Mouse (Mus musculus) forebrain, embryonic 14.5 days (tissue): ENCODE data around the gene Gm11541. TPM values are rescaled to one million over a fixed set of nuclear protein-coding genes. Genes with fewer than 3 reads are reported as not detected.

Source experiments
- ATAC-seq: fragments of 200-750 bp; cut with Nextera tagmentation; 2 replicates; pipeline ENCODE4 v1.8.0; 2017; ENCODE audit warnings: mild to moderate bottlenecking, moderate library complexity
- DNase-seq: peaks from one replicate; pipeline ENCODE4 v3.0.0-alpha.2; 2015; ENCODE audit warnings: low spot score
- H3K27ac ChIP-seq: fragments of 300-500 bp; sonication (generic); 2 replicates; pipeline ENCODE4 v1.5.1; 2014; ENCODE audit warnings: low read depth, mild to moderate bottlenecking, control low read depth, low read length, moderate library complexity
- H3K27me3 ChIP-seq: fragments of 300-500 bp; sonication (generic); replicated peaks from 2 replicates; pipeline ENCODE4 v1.6.1; 2014; ENCODE audit warnings: low read length, control low read depth, mixed read lengths; ENCODE audit not compliant: control insufficient read depth, insufficient read depth
- H3K36me3 ChIP-seq: fragments of 300-500 bp; sonication (generic); 2 replicates; pipeline ENCODE4 v1.6.1; 2014; ENCODE audit warnings: low read length, control low read depth; ENCODE audit not compliant: control insufficient read depth, insufficient read depth
- H3K4me1 ChIP-seq: fragments of 300-500 bp; sonication (generic); 2 replicates; pipeline ENCODE4 v1.6.1; 2014; ENCODE audit warnings: antibody characterized with exemption, low read length, control low read depth; ENCODE audit not compliant: control insufficient read depth, insufficient read depth
- H3K4me2 ChIP-seq: fragments of 300-500 bp; sonication (generic); 2 replicates; pipeline ENCODE4 v1.6.1; 2014; ENCODE audit warnings: mild to moderate bottlenecking, control low read depth, low read length
- H3K4me3 ChIP-seq: fragments of 300-500 bp; sonication (generic); 2 replicates; pipeline ENCODE4 v1.5.1; 2014; ENCODE audit warnings: low read depth, low read length, control low read depth
- H3K9ac ChIP-seq: fragments of 300-500 bp; sonication (generic); 2 replicates; pipeline ENCODE4 v1.6.1; 2014; ENCODE audit warnings: mild to moderate bottlenecking, low read length, control low read depth, moderate library complexity
- H3K9me3 ChIP-seq: fragments of 300-500 bp; sonication (generic); replicated peaks from 2 replicates; pipeline ENCODE4 v1.6.1; 2016; ENCODE audit warnings: low read length, control low read depth, mixed read lengths; ENCODE audit not compliant: control insufficient read depth
- whole genome bisulfite sequencing: fragments of 180-500 bp; shearing (Covaris S2); extraction: QIAGEN DNeasy Blood & Tissue Kit; methylation state at CpG from one replicate; pipeline ENCODE4 v1.1.7; 2014; 5-methylcytosine and 5-hydroxymethylcytosine counted together
- polyA plus RNA-seq: library from polyadenylated mRNA; unstranded; fragments of >200 nt; fragmentation: Nextera tagmentation; extraction: Ambion mirVana; gene quantifications from 2 replicates; pipeline ENCODE4 v1.2.1, GENCODE M21; 2014

Gm11541 gene
- polyA plus RNA-seq, 1 experiment from 2014 or later = not detected

DNA sequence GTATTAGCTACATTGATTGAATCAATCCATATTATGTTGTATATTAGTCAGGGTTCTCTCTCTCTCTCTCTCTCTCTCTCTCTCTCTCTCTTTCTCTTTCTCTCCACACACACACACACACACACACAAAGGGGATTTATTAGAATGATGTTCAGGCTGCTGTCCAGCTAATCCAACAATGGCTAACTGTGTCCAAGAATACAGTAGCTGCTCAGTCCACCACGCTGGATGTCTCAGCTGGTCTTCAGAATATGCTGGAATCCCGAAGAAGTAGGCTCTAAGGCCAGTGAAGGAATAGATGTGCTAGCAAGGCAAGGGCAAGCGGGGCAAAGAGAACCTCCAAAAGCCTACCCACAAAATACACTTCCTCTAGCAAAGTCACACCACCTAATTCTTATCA, 23.0 kb upstream of the Gm11541 start:
- Histone ChIP-seq H3K27me3 (no peaks in the 10 kb centered on the region), H3K4me1 (no peaks in the 10 kb centered on the region), H3K9me3 (no peaks in the 10 kb centered on the region), H3K4me3 (no peak overlapping the region), H3K36me3 (no peaks in the 10 kb centered on the region), H3K9ac (no peak overlapping the region), H3K27ac (no peak overlapping the region), H3K4me2 (no peak overlapping the region)
- 84% methylated on average over 3 of the region's 3 CpGs for WGBS
- ATAC-seq (no peak), DNase-seq (no peak)

GRCm38 (mm10) chr11:94719216-94719615, 14.9 kb upstream of the Gm11541 start:
- DNase-seq (no peak), ATAC-seq (no peak)
- Histone ChIP-seq H3K4me3 (no peak overlapping the region), H3K4me1 (no peaks in the 10 kb centered on the region), H3K27me3 (no peaks in the 10 kb centered on the region), H3K27ac (no peak overlapping the region), H3K9ac (no peak overlapping the region), H3K9me3 (no peaks in the 10 kb centered on the region), H3K36me3 (no peaks in the 10 kb centered on the region), H3K4me2 (no peak overlapping the region)
- WGBS = 78% methylated on average over 2 of the region's 2 CpGs

DNA sequence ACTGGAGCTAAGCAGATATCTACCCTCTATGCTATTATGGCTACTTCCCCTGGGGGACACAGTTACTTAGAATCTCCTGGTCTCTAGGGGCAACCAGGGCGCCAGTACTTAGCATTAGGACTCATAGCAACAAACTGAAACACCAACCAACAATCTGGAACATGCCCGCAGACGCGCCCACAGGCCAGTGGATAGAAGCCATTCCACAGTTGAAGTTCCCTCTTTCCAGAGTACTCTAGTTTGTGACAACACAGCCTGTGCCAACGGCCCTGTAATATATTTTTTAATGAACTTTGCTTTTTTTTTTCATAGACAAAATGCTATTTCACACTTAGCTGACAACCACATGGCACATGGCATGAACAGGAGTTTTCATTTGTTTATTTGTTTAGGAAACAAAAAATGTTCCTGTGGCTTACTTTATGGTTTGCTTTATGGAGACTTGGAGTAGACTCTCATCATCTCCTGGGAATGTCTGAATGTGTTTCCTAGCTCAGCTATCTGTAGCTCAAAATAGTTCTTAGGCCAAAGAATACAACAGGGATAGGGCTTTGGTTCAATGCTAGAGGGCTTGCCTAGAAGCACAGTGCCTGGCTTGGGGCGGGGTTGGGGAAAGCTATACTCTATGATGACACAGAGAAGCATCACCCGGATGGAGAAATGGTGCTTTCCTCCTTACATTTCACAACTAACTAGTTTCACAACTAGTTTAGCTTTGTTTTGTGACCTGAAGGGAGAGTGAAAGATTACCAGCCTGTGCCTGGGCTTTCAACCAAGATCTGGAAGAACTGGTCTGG, 14.0 kb upstream of the Gm11541 start:
- 90% methylated on average over 7 of the region's 7 CpGs for WGBS
- H3K36me3 ChIP-seq = no peaks in the 10 kb centered on the region
- no peak for ATAC-seq
- H3K4me1 ChIP-seq = no peaks in the 10 kb centered on the region
- no peak overlapping the region for H3K27ac ChIP-seq
- no peaks in the 10 kb centered on the region for H3K27me3 ChIP-seq
- no peaks in the 10 kb centered on the region for H3K9me3 ChIP-seq
- no peak overlapping the region for H3K4me2 ChIP-seq
- no peak overlapping the region for H3K4me3 ChIP-seq
- no peak overlapping the region for H3K9ac ChIP-seq
- no peak for DNase-seq

- H3K27ac ChIP-seq = no peak overlapping the region
- H3K36me3 ChIP-seq = no peaks in the 10 kb centered on the region
- H3K9me3 ChIP-seq = no peaks in the 10 kb centered on the region
- 46% methylated on average over 11 of the region's 11 CpGs for WGBS
- no peaks in the 10 kb centered on the region for H3K4me1 ChIP-seq
- DNase-seq (no peak), ATAC-seq (no peak)
- no peak overlapping the region for H3K4me3 ChIP-seq
- H3K9ac ChIP-seq = no peak overlapping the region
- H3K4me2 ChIP-seq = no peak overlapping the region
- no peaks in the 10 kb centered on the region for H3K27me3 ChIP-seq
Measured at GRCm38 (mm10) chr11:94717239-94717638, 12.9 kb upstream of the Gm11541 start.

- H3K4me1 ChIP-seq = no peaks in the 10 kb centered on the region
- no peaks in the 10 kb centered on the region for H3K36me3 ChIP-seq
- H3K4me3 ChIP-seq = no peak overlapping the region
- DNase-seq (peak; percentile 49), ATAC-seq (peak; percentile 20; the same call in 1 of the 2 replicates)
- H3K27ac ChIP-seq = no peak overlapping the region
- no peaks in the 10 kb centered on the region for H3K27me3 ChIP-seq
- H3K9me3 ChIP-seq = no peaks in the 10 kb centered on the region
- WGBS = 19% methylated on average over 9 of the region's 9 CpGs
- no peak overlapping the region for H3K9ac ChIP-seq
- no peak overlapping the region for H3K4me2 ChIP-seq
Measured at GRCm38 (mm10) chr11:94716754-94717153, 12.5 kb upstream of the Gm11541 start.

- no peak overlapping the region for H3K27ac ChIP-seq
- 74% methylated on average over 5 of the region's 5 CpGs for WGBS
- no peaks in the 10 kb centered on the region for H3K27me3 ChIP-seq
- no peaks in the 10 kb centered on the region for H3K9me3 ChIP-seq
- DNase-seq (no peak), ATAC-seq (no peak)
- no peak overlapping the region for H3K9ac ChIP-seq
- no peak overlapping the region for H3K4me3 ChIP-seq
- no peaks in the 10 kb centered on the region for H3K36me3 ChIP-seq
- H3K4me1 ChIP-seq = no peaks in the 10 kb centered on the region
- no peak overlapping the region for H3K4me2 ChIP-seq
Measured at GRCm38 (mm10) chr11:94715622-94716021, 11.3 kb upstream of the Gm11541 start.

DNA sequence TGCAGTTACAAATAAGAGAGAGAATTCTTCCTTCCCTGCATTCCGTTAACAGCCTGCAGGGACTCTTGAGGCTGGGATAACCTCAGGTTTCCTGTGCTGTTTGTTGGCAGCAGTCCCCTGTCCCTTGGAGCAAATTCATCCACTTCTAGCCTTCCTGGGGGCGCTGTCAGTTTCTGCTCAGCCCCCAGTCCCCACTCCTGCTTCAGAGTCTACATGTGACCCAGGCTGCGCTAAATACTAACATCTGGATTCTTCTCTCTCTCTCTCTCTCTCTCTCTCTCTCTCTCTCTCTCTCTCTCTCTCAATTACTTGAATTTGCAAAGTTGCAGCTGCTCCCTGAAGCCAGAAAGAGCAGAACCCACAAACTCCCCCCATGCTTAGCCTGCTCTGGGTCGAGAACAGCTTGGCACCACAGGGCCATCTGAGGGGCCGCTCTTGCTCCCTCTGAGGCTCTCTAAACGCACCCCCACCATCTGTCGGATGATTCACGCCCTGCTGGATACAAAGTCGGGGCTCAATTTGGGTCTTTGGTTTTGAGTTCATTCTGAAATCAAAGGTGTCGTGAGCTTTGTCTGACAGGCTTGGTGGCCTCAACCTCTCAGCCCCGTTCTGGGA, 9.1 kb upstream of the Gm11541 start:
- no peaks in the 10 kb centered on the region for H3K4me1 ChIP-seq
- no peak overlapping the region for H3K4me2 ChIP-seq
- no peaks in the 10 kb centered on the region for H3K9me3 ChIP-seq
- no peak for DNase-seq
- no peak overlapping the region for H3K9ac ChIP-seq
- H3K27me3 ChIP-seq = no peaks in the 10 kb centered on the region
- no peak for ATAC-seq
- no peaks in the 10 kb centered on the region for H3K36me3 ChIP-seq
- no peak overlapping the region for H3K4me3 ChIP-seq
- WGBS = 65% methylated on average over 11 of the region's 11 CpGs
- H3K27ac ChIP-seq = no peak overlapping the region

GRCm38 (mm10) chr11:94704020-94704419, 279 bp downstream of the Gm11541 start:
- Histone ChIP-seq H3K27ac (no peak overlapping the region), H3K4me3 (no peak overlapping the region), H3K4me1 (no peaks in the 10 kb centered on the region), H3K4me2 (no peak overlapping the region), H3K27me3 (no peaks in the 10 kb centered on the region), H3K36me3 (no peaks in the 10 kb centered on the region), H3K9ac (no peak overlapping the region), H3K9me3 (no peaks in the 10 kb centered on the region)
- DNase-seq (peak; percentile 47), ATAC-seq (no peak)
- 30% methylated on average over 7 of the region's 7 CpGs for WGBS

- no peak for DNase-seq
- no peak for ATAC-seq
- Histone ChIP-seq H3K27ac (no peak overlapping the region), H3K27me3 (no peaks in the 10 kb centered on the region), H3K4me2 (no peak overlapping the region), H3K9ac (no peak overlapping the region), H3K36me3 (no peaks in the 10 kb centered on the region), H3K9me3 (no peaks in the 10 kb centered on the region), H3K4me3 (no peak overlapping the region), H3K4me1 (no peaks in the 10 kb centered on the region)
- 73% methylated on average over 3 of the region's 3 CpGs for WGBS
Measured at GRCm38 (mm10) chr11:94702216-94702610, 2.1 kb downstream of the Gm11541 start.
